Mouse (Mus musculus): ENCODE results near the gene Ephb2.

Gene Ephb2

DNA sequence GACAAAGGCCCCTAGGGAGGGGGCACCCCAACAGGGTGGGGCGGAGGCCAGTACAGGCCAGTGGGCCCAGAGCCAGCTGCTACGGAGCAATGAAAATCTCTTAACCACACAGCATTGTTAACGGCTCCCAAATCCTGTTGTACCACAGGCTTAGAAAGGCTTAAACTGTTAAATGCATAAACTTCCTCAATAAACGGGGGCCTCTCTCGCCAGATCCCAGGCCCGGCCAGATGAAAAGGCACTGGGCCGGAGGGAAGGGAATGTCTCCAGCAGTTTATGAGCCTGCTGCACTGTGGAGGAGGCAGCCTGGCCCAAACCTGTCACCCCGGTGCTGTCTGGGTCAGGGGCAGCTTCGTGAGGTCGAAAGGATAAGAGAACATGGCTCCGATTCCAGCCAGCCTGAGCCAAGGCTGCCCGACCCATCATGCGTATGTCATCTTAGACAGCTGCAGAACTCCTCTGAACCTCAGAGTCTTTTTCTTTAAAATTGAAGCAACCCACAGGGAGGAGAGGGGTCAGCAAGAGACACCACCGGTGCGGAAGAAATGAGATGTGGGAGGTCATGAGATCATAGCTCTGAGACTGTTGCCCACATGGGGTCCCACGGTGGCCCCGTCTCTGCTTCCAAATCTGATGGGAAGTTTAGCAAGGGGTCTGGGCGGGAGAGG lies 73.9 kb downstream of the Ephb2 start:
- DNase-seq (ENCODE audit: low read depth): no peak

- DNase-seq (ENCODE audit: low read depth): no peak
These were observed 74.9 kb downstream of the Ephb2 start for GRCm38 (mm10) chr4:136760882-136761281.

- no peak for DNase-seq (ENCODE audit: low read depth)
These were observed 78.7 kb downstream of the Ephb2 start for GRCm38 (mm10) chr4:136757096-136757495.

- DNase-seq (ENCODE audit: low read depth): no peak
These were observed 79.3 kb downstream of the Ephb2 start for GRCm38 (mm10) chr4:136756486-136756885.

DNA sequence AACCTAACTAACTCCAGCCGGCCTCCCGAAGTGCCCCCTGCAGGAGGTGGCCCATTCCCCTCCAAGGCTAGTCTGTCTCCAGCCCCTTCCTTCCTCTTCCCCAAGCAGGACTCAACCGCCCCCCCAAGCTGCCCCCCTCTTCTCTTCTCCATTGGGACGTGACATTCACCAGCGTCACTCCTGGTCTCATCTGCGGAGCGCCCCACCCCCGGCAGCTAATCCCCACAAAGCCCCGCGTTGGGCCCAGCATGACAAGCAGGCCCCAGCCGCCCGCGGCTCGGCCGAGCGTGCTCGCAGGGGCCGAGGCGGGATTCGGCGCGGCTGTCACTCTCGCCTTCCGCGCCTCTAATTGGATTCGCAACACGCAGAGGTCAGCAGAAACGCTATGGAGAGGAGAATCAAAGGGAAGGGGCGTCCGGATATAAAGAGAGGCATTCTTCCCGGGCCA lies 80.4 kb downstream of the Ephb2 start:
- no peak for DNase-seq (ENCODE audit: low read depth)

DNA sequence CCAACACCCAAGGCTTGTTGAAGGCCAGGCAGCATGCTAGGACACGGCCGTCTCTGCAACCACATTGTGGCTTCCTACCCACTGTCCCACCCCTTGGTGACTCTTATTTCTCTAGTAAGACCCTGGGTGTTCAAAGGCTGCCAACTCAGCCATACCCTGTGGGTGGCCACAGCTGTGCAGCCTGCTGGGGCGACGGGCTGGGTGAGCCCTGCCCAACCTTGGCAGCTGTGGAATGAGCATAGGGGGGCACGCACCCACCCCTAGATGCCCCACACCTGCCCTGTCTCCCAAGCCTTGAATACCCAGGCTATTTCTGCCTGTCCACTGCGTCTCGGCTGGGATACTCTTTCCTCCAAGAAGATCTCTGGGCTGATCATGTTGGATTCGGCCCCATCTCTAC lies 81.5 kb downstream of the Ephb2 start:
- DNase-seq (ENCODE audit: low read depth): no peak

DNA sequence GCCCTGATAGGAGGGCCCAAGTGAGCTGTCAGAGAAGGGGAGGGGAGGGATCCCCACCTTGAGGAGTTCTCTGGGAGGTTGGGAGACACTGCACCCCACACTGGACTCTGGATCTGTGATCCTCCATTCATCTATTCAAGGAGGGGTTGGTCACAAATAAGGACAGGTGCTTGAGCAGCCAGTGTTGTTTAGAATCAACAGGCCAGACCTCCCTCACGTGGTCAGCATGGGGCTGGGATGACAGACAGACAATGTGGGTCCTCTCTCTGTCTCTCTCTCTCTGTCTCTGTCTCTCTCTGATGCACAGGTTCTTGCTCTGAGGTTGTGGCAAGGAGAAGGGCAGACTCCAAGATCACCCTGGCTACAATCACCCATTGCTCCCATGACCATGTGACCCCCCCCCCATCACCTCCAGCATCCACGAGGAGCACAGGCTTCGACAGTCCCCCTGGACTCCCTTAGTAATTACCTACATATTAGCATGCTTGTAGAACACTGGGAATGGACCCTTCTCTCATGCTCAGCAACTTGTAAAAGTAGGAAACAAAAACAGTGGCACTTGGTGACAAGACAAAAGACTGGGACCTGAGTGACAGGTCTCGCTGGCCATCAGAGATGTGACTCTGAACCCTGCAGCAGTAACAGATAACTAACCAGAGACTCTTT lies 84.3 kb downstream of the Ephb2 start:
- DNase-seq (ENCODE audit: low read depth): no peak

DNA sequence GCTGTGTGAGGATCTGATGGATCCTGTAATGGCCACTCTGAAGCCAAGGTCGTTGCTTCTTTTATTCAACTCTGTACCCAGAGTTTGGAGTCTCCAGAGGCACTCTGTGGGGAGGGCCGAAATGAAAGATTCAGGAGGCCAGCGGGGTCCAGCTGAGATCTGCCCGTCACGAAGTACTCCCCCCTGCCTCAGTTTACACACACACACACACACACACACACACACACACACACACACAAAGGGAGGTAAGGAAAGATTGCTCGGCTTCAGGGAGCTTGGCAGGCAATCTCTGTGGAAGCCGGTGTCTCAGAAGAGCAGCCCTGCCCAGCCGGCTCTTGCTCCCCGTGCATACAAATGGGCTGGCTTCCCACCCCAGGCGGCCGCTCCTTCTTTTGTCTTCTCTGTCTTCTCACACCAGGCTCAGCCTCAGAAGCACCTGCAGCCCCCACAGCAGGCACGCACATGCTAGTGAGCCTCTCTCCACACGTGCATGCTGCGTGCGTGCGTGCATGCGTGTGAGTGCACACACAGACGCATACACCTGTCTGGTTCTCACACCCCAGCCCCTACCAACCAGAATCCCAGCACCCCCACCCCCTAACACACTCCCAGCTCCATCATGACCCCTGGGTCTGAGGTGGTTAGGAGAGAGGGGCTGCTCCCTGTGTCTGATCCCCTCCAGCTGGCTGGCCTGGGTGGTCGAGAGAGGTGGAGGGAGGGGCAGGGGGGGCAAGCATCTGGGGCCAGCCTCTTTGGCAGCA lies 85.0 kb downstream of the Ephb2 start:
- DNase-seq (ENCODE audit: low read depth): no peak

DNA sequence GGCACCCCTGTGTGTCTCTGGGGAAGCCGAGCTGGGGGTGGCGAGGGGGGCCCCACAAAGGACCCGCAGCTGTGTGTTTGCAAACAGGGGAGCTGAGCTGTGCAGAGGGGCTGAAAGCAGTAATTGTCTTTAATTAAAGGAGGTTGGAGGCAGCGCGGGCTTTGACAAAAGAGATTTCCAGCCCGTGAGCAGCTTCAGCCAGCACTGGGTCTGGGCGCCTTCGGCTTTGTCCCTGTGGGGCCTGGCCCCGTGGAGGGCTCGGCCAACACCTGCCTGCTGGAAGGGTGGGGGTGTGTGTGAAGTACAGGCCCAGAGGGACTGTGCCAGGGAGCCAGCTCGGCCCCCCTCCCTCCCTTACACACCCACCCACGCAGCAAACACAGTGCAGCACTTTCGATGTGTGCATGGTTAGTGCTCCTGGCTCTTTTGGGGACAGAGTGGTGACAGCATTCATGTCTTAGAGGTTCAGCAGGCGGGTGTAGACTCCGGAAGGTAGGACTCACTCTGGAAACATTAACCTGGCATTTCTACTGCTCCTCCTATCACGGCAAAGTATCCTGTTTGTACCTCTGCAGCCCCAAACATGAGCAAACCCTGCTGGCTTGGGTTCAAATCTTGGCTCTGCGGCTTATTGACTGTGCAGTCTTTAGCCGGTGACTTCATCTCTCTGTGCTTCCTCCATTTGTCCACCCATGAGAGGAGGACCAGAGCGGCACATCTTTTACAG lies 85.8 kb downstream of the Ephb2 start:
- DNase-seq (ENCODE audit: low read depth): no peak

DNA sequence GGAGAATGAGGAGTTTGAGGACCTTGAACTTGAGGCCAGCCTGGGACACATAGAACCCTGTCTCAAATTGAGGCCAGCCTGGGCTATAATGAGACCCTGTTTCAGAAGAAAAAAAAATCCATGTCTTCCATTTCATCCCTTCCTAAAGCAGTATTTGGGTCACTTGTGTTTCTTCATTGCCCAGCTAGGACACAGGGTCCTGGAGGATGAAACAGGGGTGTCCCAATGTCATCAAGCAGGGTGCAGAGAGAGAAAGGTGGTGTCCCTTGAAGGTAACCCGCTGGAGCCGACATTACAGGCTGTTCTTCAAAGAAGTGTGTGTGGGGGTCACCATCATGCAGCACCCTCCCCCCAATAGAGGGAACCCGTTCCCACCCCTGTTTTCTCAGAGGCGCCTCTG lies 86.4 kb downstream of the Ephb2 start:
- no peak for DNase-seq (ENCODE audit: low read depth)

GRCm38 (mm10) chr4:136748842-136749392 lies 86.9 kb downstream of the Ephb2 start:
- DNase-seq (ENCODE audit: low read depth): no peak

DNA sequence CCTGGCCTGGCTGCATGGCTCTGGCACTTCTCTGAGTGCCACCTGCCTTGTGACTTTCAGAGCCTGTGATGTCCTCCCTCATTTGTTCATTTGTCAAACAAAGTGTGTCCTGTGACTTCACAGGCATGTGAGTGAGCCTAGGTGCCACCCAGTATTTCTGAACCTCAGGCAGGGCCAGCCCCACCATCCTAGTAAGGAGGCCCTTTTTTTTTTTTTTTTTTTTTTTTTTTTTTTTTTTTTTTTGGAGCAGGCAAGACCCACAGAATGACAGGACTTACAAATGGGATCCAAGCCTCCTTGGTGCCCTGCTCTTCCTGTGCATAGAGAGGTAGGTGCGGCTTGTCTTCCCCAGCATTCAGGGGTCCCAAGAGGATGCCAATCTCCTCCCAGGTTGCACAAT lies 89.3 kb downstream of the Ephb2 start:
- DNase-seq (ENCODE audit: low read depth): no peak

- DNase-seq (ENCODE audit: low read depth): no peak
These were observed 93.1 kb downstream of the Ephb2 start for GRCm38 (mm10) chr4:136742677-136743076.

GRCm38 (mm10) chr4:136741840-136742239 lies 93.9 kb downstream of the Ephb2 start:
- no peak for DNase-seq (ENCODE audit: low read depth)

DNA sequence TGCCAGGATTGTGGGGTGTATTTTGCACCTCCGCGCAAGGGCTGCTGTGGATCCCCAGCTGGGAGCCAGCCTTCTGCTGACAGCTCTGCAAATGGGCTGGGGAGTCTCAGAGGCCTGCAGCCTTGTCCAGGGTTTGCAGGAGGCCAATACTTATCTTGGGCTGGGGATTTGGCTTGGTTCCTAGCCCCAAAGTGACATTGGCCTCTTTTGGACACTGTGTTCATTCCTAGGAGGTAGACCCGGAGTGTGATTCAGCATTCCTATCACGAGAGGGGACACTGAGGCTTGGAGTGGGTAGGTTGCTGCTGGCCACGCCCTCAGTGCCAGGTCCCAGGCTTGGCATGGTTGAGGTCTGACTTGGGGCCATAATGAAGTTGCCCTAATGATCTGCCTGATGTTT lies 94.8 kb downstream of the Ephb2 start:
- DNase-seq (ENCODE audit: low read depth): no peak

DNA sequence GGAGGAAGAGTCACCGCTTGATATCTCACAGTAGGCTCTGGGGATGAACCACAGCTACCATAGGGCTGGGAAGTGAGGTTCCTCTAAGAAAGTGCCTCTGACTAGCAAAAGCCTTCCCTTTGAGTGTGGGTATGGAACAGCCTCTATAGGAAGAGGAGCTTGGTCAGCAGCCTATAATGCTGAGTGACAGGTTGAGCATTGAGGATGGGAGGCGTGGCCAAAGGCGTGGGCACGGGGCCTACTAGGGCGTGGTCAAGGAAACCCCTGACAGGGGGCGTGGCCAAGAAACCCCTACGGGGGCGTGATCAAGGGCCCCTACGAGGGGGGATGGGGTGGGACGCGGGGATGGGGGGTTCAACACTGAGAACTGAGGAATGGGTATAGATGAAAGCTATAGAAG lies 96.6 kb downstream of the Ephb2 start:
- no peak for DNase-seq (ENCODE audit: low read depth)

- DNase-seq (ENCODE audit: low read depth): no peak
These were observed 97.5 kb downstream of the Ephb2 start for GRCm38 (mm10) chr4:136738291-136738690.

GRCm38 (mm10) chr4:136735856-136736255 lies 99.9 kb downstream of the Ephb2 start:
- DNase-seq (ENCODE audit: low read depth): no peak

- DNase-seq (ENCODE audit: low read depth): no peak
These were observed 101.5 kb downstream of the Ephb2 start for GRCm38 (mm10) chr4:136734210-136734803.

GRCm38 (mm10) chr4:136733217-136733865 lies 102.4 kb downstream of the Ephb2 start:
- no peak for DNase-seq (ENCODE audit: low read depth)

GRCm38 (mm10) chr4:136732536-136733121 lies 103.2 kb downstream of the Ephb2 start:
- DNase-seq (ENCODE audit: low read depth): no peak

Data from c-Kit-positive CD71-positive TER-119-negative erythroid progenitor cells, embryonic 14.5 days (primary cell).